Mouse (Mus musculus): Measurements from ENCODE around the gene Tmcc3. TPM values are rescaled to one million over a fixed set of nuclear protein-coding genes. Genes with fewer than 3 reads are reported as not detected.

Tmcc3 gene
- total and polyA plus RNA-seq, 3 experiments: 11.3 to 30.1 (median 23.1) TPM

GRCm38 (mm10) chr10:94609309-94609777 lies 297.6 kb downstream of the Tmcc3 start (continued):
- TF ChIP-seq IRF4 (IDR thresholded peaks at IDR 0.05; ENCODE audit: low read depth, low read length) (peak; percentile 38), ZNF384 (IDR thresholded peaks at IDR 0.05; ENCODE audit: low read depth, low read length) (0 out of 2 replicates have a peak, but pooled peaks have one; percentile 22), MAX (IDR thresholded peaks at IDR 0.05; ENCODE audit: low read length) (no peak), KAT2A (IDR thresholded peaks at IDR 0.05; ENCODE audit: insufficient replicate concordance, low read length) (no peak)

DNA sequence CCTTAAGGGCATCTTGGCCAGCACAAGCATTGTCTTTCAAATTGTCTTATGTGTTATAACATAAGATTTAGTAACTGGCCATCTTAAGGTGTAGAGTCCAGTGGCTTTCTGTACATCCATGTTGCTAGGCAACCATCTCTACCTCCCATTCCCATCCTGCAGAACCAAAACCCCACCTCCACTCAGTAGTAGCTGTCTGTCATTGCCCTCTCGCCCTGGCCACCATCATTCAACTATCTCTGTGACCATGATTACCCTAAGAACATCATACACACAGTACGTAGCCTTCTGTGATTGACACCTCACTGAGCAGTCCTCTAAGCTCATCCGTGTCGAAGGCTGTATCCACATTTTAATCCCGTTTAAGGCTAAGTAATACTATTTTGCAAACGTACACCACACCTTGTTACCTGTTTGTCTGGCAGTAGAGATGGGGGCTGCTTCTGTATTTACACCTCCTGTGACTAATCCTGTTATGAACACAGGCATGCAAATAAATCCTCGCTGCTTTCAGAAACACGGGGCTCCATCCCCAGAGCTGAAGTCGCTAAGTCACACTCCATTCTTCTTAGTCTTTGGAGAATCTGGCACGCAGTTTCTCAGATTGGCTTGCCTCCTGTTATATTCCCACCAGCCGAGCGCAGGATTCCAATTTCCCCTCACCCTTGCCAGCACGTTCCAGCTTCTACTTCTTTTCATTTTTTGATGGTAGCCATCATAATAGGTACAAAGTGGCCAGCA lies 299.6 kb downstream of the Tmcc3 start:
- no peak overlapping the region for H3K4me2 ChIP-seq (ENCODE audit: insufficient read depth, low read depth, poor library complexity, severe bottlenecking)
- no peaks in the 10 kb centered on the region for H3K9me3 ChIP-seq (replicated peaks; ENCODE audit: low read length)
- no peak overlapping the region for H3K27ac ChIP-seq (ENCODE audit: insufficient read depth, low read depth)
- no peak for TF ChIP-seq JUN (IDR thresholded peaks at IDR 0.05; ENCODE audit: insufficient read depth, low read depth, low read length)
- no peak for TF ChIP-seq GABPA (IDR thresholded peaks at IDR 0.05; ENCODE audit: insufficient replicate concordance, low read depth, low read length)
- TF ChIP-seq HCFC1 (IDR thresholded peaks at IDR 0.05; ENCODE audit: low read depth, low read length): no peak
- TF ChIP-seq E2F4 (IDR thresholded peaks at IDR 0.05; ENCODE audit: insufficient replicate concordance, low read depth, low read length): no peak
- no peak for TF ChIP-seq TBP (conservative IDR thresholded peaks at IDR 0.05; ENCODE audit: low read depth, low read length)
- no peak for TF ChIP-seq MAZ (IDR thresholded peaks at IDR 0.05; ENCODE audit: low read depth, low read length)
- TF ChIP-seq EP300 (IDR thresholded peaks at IDR 0.05; ENCODE audit: low read length): no peak
- TF ChIP-seq ZKSCAN1 (IDR thresholded peaks at IDR 0.05; ENCODE audit: borderline replicate concordance, low read depth, low read length): no peak
- no peak for TF ChIP-seq ZMIZ1 (IDR thresholded peaks at IDR 0.05; ENCODE audit: low read depth, low read length)
- TF ChIP-seq MAX (IDR thresholded peaks at IDR 0.05; ENCODE audit: low read length): no peak
- TF ChIP-seq CTCF (conservative IDR thresholded peaks at IDR 0.05 in 1 of 2, IDR thresholded peaks at IDR 0.05 in 1 of 2; ENCODE audit: low read depth in 2 of 2, low read length in 2 of 2): no peak
- no peak for DNase-seq (ENCODE audit: extremely low read depth)
- no peaks in the 10 kb centered on the region for H3K27me3 ChIP-seq (replicated peaks)
- dilution Hi-C loops (cut with MboI; ENCODE audit: extremely low pct_ligation_motif_present, extremely low pct_unique_long_range_greater_than_20kb, low sequenced_read_pairs): no loop called here
- no peaks in the 10 kb centered on the region for H3K79me2 ChIP-seq (replicated peaks; ENCODE audit: control insufficient read depth, extremely low read depth, insufficient read depth, poor library complexity, severe bottlenecking)
- no peak overlapping the region for H3K4me3 ChIP-seq (replicated peaks in 1 of 3; ENCODE audit: low read depth in 2 of 3, low read length in 2 of 3, poor library complexity in 1 of 3)
- no peak overlapping the region for H3K9ac ChIP-seq (ENCODE audit: insufficient read depth, low read depth)
- H3K36me3 ChIP-seq (replicated peaks in 1 of 2; ENCODE audit: control insufficient read depth in 1 of 2, insufficient read depth in 1 of 2, low read length in 1 of 2): no peaks in the 10 kb centered on the region
- peaks cover 3 to 27% of the 10 kb centered on the region in 2 experiments; a peak in 2 of 4 replicates for H3K4me1 ChIP-seq (ENCODE audit: control insufficient read depth in 1 of 2, insufficient read depth in 2 of 2)
- in situ Hi-C loops (cut with MboI; ENCODE audit: low pct_ligation_motif_present, low pct_unique_long_range_greater_than_20kb, low sequenced_read_pairs): no loop called here

DNA sequence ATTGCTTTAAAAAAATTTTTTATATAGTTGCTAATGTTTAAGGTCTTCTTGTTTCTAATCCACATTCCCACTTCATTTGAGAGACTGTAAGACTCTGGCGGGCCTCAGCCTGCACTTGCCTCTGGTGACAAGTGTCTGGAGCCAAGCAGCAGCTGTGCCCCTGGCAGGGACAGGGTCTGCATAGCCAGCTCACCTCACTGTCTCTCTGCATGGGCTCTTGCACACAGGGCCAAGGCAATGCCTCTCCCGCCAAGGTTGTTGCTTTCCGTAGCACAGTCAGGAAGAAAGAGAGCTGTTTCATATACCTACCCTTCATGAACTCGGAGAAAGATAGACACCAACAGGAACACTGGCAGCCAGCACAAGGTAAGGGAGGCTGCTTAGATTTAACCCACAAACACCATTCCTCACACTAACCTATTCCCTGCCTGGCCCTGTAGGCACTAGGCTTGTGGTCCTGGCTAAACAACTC lies 300.3 kb downstream of the Tmcc3 start:
- TF ChIP-seq SMC3 (IDR thresholded peaks at IDR 0.05; ENCODE audit: low read depth, low read length) (no peak), TBP (conservative IDR thresholded peaks at IDR 0.05; ENCODE audit: low read depth, low read length) (no peak), NRF1 (IDR thresholded peaks at IDR 0.05; ENCODE audit: low read depth, low read length) (no peak), RAD21 (IDR thresholded peaks at IDR 0.05; ENCODE audit: low read depth, low read length) (no peak), POLR2A (IDR thresholded peaks at IDR 0.05; ENCODE audit: low read depth, low read length) (no peak), GABPA (IDR thresholded peaks at IDR 0.05; ENCODE audit: insufficient replicate concordance, low read depth, low read length) (no peak)
- in situ Hi-C loops (cut with MboI; ENCODE audit: low pct_ligation_motif_present, low pct_unique_long_range_greater_than_20kb, low sequenced_read_pairs): no loop called here

More for the DNA sequence above, 300.3 kb downstream of the Tmcc3 start:
- no peak overlapping the region for H3K27ac ChIP-seq (ENCODE audit: insufficient read depth, low read depth)
- no peaks in the 10 kb centered on the region for H3K9me3 ChIP-seq (replicated peaks; ENCODE audit: low read length)
- DNase-seq (ENCODE audit: extremely low read depth): no peak
- peaks cover 3 to 21% of the 10 kb centered on the region in 2 experiments; a peak in 2 of 4 replicates for H3K4me1 ChIP-seq (ENCODE audit: control insufficient read depth in 1 of 2, insufficient read depth in 2 of 2)
- dilution Hi-C loops (cut with MboI; ENCODE audit: extremely low pct_ligation_motif_present, extremely low pct_unique_long_range_greater_than_20kb, low sequenced_read_pairs): no loop called here
- H3K9ac ChIP-seq (ENCODE audit: insufficient read depth, low read depth): no peak overlapping the region
- H3K4me2 ChIP-seq (ENCODE audit: insufficient read depth, low read depth, poor library complexity, severe bottlenecking): no peak overlapping the region
- no peaks in the 10 kb centered on the region for H3K27me3 ChIP-seq (replicated peaks)
- no peak overlapping the region for H3K4me3 ChIP-seq (replicated peaks in 1 of 3; ENCODE audit: low read depth in 2 of 3, low read length in 2 of 3, poor library complexity in 1 of 3)
- no peaks in the 10 kb centered on the region for H3K79me2 ChIP-seq (replicated peaks; ENCODE audit: control insufficient read depth, extremely low read depth, insufficient read depth, poor library complexity, severe bottlenecking)
- H3K36me3 ChIP-seq (replicated peaks in 1 of 2; ENCODE audit: control insufficient read depth in 1 of 2, insufficient read depth in 1 of 2, low read length in 1 of 2): no peaks in the 10 kb centered on the region
